Mouse (Mus musculus) forebrain, embryonic 12.5 days (tissue): ENCODE measurements around the gene Atp6ap1l. TPM values are rescaled to one million over a fixed set of nuclear protein-coding genes. Genes with fewer than 3 reads are reported as not detected.

Experiments used
- ATAC-seq: fragments of 200-750 bp; cut with Nextera tagmentation; 2 replicates; pipeline ENCODE4 v1.8.0; 2017; ENCODE audit warnings: moderate TSS enrichment; ENCODE audit not compliant: low FRiP score
- H3K27ac ChIP-seq: fragments of 300-500 bp; sonication (generic); 2 replicates; pipeline ENCODE4 v1.5.1; 2016; ENCODE audit warnings: mild to moderate bottlenecking
- H3K27me3 ChIP-seq: fragments of 300-500 bp; sonication (generic); 2 replicates; pipeline ENCODE4 v1.6.1; 2016; ENCODE audit warnings: mild to moderate bottlenecking
- H3K36me3 ChIP-seq: fragments of 300-500 bp; sonication (generic); replicated peaks from 2 replicates; pipeline ENCODE4 v1.6.1; 2016; ENCODE audit warnings: mild to moderate bottlenecking
- H3K4me1 ChIP-seq: fragments of 300-500 bp; sonication (generic); 2 replicates; pipeline ENCODE4 v1.6.1; 2016
- H3K4me2 ChIP-seq: fragments of 300-500 bp; sonication (generic); 2 replicates; pipeline ENCODE4 v1.6.1; 2016; ENCODE audit warnings: mild to moderate bottlenecking, moderate library complexity
- H3K4me3 ChIP-seq: fragments of 300-500 bp; sonication (generic); replicated peaks from 2 replicates; pipeline ENCODE4 v1.5.1; 2016; ENCODE audit warnings: mild to moderate bottlenecking
- H3K9ac ChIP-seq: fragments of 300-500 bp; sonication (generic); 2 replicates; pipeline ENCODE4 v1.6.1; 2016; ENCODE audit warnings: mild to moderate bottlenecking
- H3K9me3 ChIP-seq: fragments of 300-500 bp; sonication (generic); 2 replicates; pipeline ENCODE4 v1.6.1; 2016
- WGBS: fragments of 180-500 bp; shearing (Covaris S2); methylation state at CpG from one replicate; pipeline ENCODE4 v1.1.7; 2016; 5-methylcytosine and 5-hydroxymethylcytosine counted together
- polyA plus RNA-seq: library from polyadenylated mRNA; unstranded; fragments of >200 nt; fragmentation: Nextera tagmentation; extraction: Ambion mirVana; gene quantifications from 2 replicates; pipeline ENCODE4 v1.2.1, GENCODE M21; 2016

Atp6ap1l gene
- polyA plus RNA-seq, 1 experiment from 2014 or later = 0.87 TPM

GRCm38 (mm10) chr13:90881727-90882429, 23.3 kb downstream of the Atp6ap1l start:
- no peak overlapping the region for H3K9ac ChIP-seq
- no peaks in the 10 kb centered on the region for H3K9me3 ChIP-seq
- H3K4me2 ChIP-seq = no peak overlapping the region
- no peak for ATAC-seq
- no peak overlapping the region for H3K27ac ChIP-seq
- no peak overlapping the region for H3K4me3 ChIP-seq
- WGBS = 77% methylated on average over 1 of the region's 1 CpGs
- peaks cover 5% of the 10 kb centered on the region for H3K4me1 ChIP-seq
- H3K27me3 ChIP-seq = peaks cover 6% of the 10 kb centered on the region; the same call in 1 of the 2 replicates
- H3K36me3 ChIP-seq = no peaks in the 10 kb centered on the region

- 68% methylated on average over 4 of the region's 4 CpGs for WGBS
These were observed 33.6 kb downstream of the Atp6ap1l start for GRCm38 (mm10) chr13:90871579-90871978.

GRCm38 (mm10) chr13:90869157-90869556, 36.0 kb downstream of the Atp6ap1l start:
- no peak overlapping the region for H3K4me2 ChIP-seq
- no peaks in the 10 kb centered on the region for H3K27me3 ChIP-seq
- 21% methylated on average over 4 of the region's 4 CpGs for WGBS
- no peaks in the 10 kb centered on the region for H3K36me3 ChIP-seq
- no peaks in the 10 kb centered on the region for H3K4me1 ChIP-seq
- H3K27ac ChIP-seq = no peak overlapping the region
- no peak overlapping the region for H3K4me3 ChIP-seq
- H3K9ac ChIP-seq = no peak overlapping the region
- no peaks in the 10 kb centered on the region for H3K9me3 ChIP-seq
- no peak for ATAC-seq

More at GRCm38 (mm10) chr13:90871579-90871978, 33.6 kb downstream of the Atp6ap1l start:
- Histone ChIP-seq H3K9me3 (no peaks in the 10 kb centered on the region), H3K4me3 (no peak overlapping the region), H3K9ac (no peak overlapping the region), H3K4me2 (no peak overlapping the region), H3K4me1 (no peaks in the 10 kb centered on the region), H3K36me3 (no peaks in the 10 kb centered on the region), H3K27me3 (no peaks in the 10 kb centered on the region), H3K27ac (no peak overlapping the region)
- no peak for ATAC-seq

- H3K4me3 ChIP-seq = no peak overlapping the region
These were observed 43.0 kb downstream of the Atp6ap1l start for GRCm38 (mm10) chr13:90862138-90862537.

GRCm38 (mm10) chr13:90860888-90861431, 44.2 kb downstream of the Atp6ap1l start:
- Histone ChIP-seq H3K27ac (no peak overlapping the region), H3K9me3 (no peaks in the 10 kb centered on the region), H3K4me2 (no peak overlapping the region), H3K4me3 (no peak overlapping the region), H3K9ac (no peak overlapping the region), H3K27me3 (no peaks in the 10 kb centered on the region), H3K36me3 (no peaks in the 10 kb centered on the region), H3K4me1 (no peaks in the 10 kb centered on the region)
- WGBS = 53% methylated on average over 2 of the region's 2 CpGs
- no peak for ATAC-seq

More at GRCm38 (mm10) chr13:90862138-90862537, 43.0 kb downstream of the Atp6ap1l start:
- H3K9me3 ChIP-seq = no peaks in the 10 kb centered on the region
- no peaks in the 10 kb centered on the region for H3K36me3 ChIP-seq
- H3K9ac ChIP-seq = no peak overlapping the region
- H3K4me1 ChIP-seq = no peaks in the 10 kb centered on the region
- no peak for ATAC-seq
- H3K27ac ChIP-seq = no peak overlapping the region
- 89% methylated on average over 3 of the region's 3 CpGs for WGBS
- H3K4me2 ChIP-seq = no peak overlapping the region
- H3K27me3 ChIP-seq = no peaks in the 10 kb centered on the region

GRCm38 (mm10) chr13:90852727-90853630, 52.2 kb downstream of the Atp6ap1l start:
- Histone ChIP-seq H3K27me3 (no peaks in the 10 kb centered on the region), H3K9me3 (no peaks in the 10 kb centered on the region), H3K4me3 (no peak overlapping the region), H3K36me3 (no peaks in the 10 kb centered on the region), H3K9ac (no peak overlapping the region), H3K27ac (no peak overlapping the region), H3K4me2 (no peak overlapping the region), H3K4me1 (no peaks in the 10 kb centered on the region)
- ATAC-seq = no peak
- 83% methylated on average over 5 of the region's 5 CpGs for WGBS

- ATAC-seq = no peak
- 90% methylated on average over 4 of the region's 4 CpGs for WGBS
- no peak overlapping the region for H3K4me3 ChIP-seq
These were observed 53.4 kb downstream of the Atp6ap1l start for GRCm38 (mm10) chr13:90851795-90852194.

GRCm38 (mm10) chr13:90844191-90844590, 61.0 kb downstream of the Atp6ap1l start:
- ATAC-seq = no peak
- Histone ChIP-seq H3K4me1 (no peaks in the 10 kb centered on the region), H3K27ac (no peak overlapping the region), H3K9ac (no peak overlapping the region), H3K36me3 (no peaks in the 10 kb centered on the region), H3K4me2 (no peak overlapping the region), H3K4me3 (no peak overlapping the region), H3K27me3 (no peaks in the 10 kb centered on the region), H3K9me3 (no peaks in the 10 kb centered on the region)

More at GRCm38 (mm10) chr13:90851795-90852194, 53.4 kb downstream of the Atp6ap1l start:
- H3K4me2 ChIP-seq = no peak overlapping the region
- no peaks in the 10 kb centered on the region for H3K27me3 ChIP-seq
- H3K9me3 ChIP-seq = no peaks in the 10 kb centered on the region
- no peaks in the 10 kb centered on the region for H3K4me1 ChIP-seq
- no peak overlapping the region for H3K9ac ChIP-seq
- no peak overlapping the region for H3K27ac ChIP-seq
- H3K36me3 ChIP-seq = no peaks in the 10 kb centered on the region

- Histone ChIP-seq H3K4me3 (no peak overlapping the region), H3K36me3 (no peaks in the 10 kb centered on the region), H3K27me3 (no peaks in the 10 kb centered on the region), H3K27ac (no peak overlapping the region), H3K9me3 (no peaks in the 10 kb centered on the region), H3K4me2 (no peak overlapping the region), H3K9ac (no peak overlapping the region), H3K4me1 (no peaks in the 10 kb centered on the region)
- WGBS = 94% methylated on average over 3 of the region's 3 CpGs
- no peak for ATAC-seq
These were observed 61.7 kb downstream of the Atp6ap1l start for GRCm38 (mm10) chr13:90843412-90843811.

- H3K4me2 ChIP-seq = no peak overlapping the region
- no peaks in the 10 kb centered on the region for H3K36me3 ChIP-seq
- WGBS = 51% methylated on average over 5 of the region's 5 CpGs
- H3K9ac ChIP-seq = no peak overlapping the region
- no peaks in the 10 kb centered on the region for H3K9me3 ChIP-seq
- no peak overlapping the region for H3K27ac ChIP-seq
- H3K4me3 ChIP-seq = no peak overlapping the region
- ATAC-seq = 0 out of 2 replicates have a peak, but pooled peaks have one; percentile 43
- H3K4me1 ChIP-seq = no peaks in the 10 kb centered on the region
- H3K27me3 ChIP-seq = no peaks in the 10 kb centered on the region
These were observed 64.0 kb downstream of the Atp6ap1l start for GRCm38 (mm10) chr13:90841213-90841553.

GRCm38 (mm10) chr13:90840530-90841212, 64.5 kb downstream of the Atp6ap1l start:
- 53% methylated on average over 15 of the region's 15 CpGs for WGBS
- H3K4me2 ChIP-seq = no peak overlapping the region
- H3K27ac ChIP-seq = no peak overlapping the region
- peak; percentile 83 for ATAC-seq
- no peaks in the 10 kb centered on the region for H3K9me3 ChIP-seq
- H3K36me3 ChIP-seq = no peaks in the 10 kb centered on the region
- H3K27me3 ChIP-seq = no peaks in the 10 kb centered on the region
- H3K4me1 ChIP-seq = no peaks in the 10 kb centered on the region
- H3K4me3 ChIP-seq = no peak overlapping the region
- no peak overlapping the region for H3K9ac ChIP-seq

- Histone ChIP-seq H3K9ac (no peak overlapping the region), H3K4me3 (no peak overlapping the region), H3K27ac (no peak overlapping the region), H3K4me1 (no peaks in the 10 kb centered on the region), H3K27me3 (no peaks in the 10 kb centered on the region), H3K9me3 (no peaks in the 10 kb centered on the region), H3K4me2 (no peak overlapping the region), H3K36me3 (no peaks in the 10 kb centered on the region)
- 90% methylated on average over 7 of the region's 7 CpGs for WGBS
- ATAC-seq = no peak
These were observed 71.4 kb downstream of the Atp6ap1l start for GRCm38 (mm10) chr13:90833641-90834207.
